Mouse (Mus musculus) small intestine, adult 2 months (tissue): ENCODE measurements around the gene Rpl3l.

Experiments
- CTCF ChIP-seq: fragments of 200-500 bp; IDR thresholded peaks from 2 replicates; pipeline ENCODE4 v1.5.1; 2012; ENCODE audit warnings: low read depth, mild to moderate bottlenecking, control low read depth, inconsistent platforms, low read length, moderate library complexity, mixed read lengths; ENCODE audit not compliant: insufficient replicate concordance, insufficient read length; ENCODE audit errors: extremely low read depth
- POLR2A ChIP-seq: fragments of 200-500 bp; IDR thresholded peaks from 2 replicates; pipeline ENCODE4 v1.6.1; 2012; ENCODE audit warnings: low read depth, mild to moderate bottlenecking, control low read depth, inconsistent platforms, low read length, moderate library complexity

- TF ChIP-seq CTCF (no peak), POLR2A (no peak)
Observed at GRCm38 (mm10) chr17:24775173-24775572, 47.6 kb downstream of the Rpl3l start.
